Mouse (Mus musculus): Measurements from ENCODE around the gene Syde1.

DNA sequence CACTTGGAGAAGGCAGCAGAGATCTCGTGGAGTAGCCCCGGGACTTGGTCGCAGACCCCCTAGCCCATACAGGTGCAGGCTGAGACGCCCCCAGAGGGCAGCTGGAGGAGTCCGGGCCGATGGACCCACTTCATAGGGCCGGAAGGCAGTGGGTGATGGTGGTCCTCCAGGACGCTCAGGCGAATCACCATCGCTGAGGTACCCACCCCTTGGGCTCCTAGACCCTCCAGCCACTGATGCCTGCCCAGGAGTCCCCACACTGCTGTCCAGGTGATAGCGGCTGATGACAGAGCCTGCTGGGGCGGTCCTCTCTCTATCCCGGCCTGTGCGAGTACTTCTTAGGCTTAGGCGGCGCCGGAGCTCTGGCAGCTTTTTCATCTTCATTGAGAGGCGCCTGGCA, 2.5 kb downstream of the Syde1 start:
- TF ChIP-seq GATA1 (IDR thresholded peaks at IDR 0.05; ENCODE audit: low read length): no peak
- TF ChIP-seq TAL1 (IDR thresholded peaks at IDR 0.05; ENCODE audit: low read length): no peak

All from erythroblast, embryonic 14.5 days (primary cell).